Mouse (Mus musculus) forebrain, postnatal 0 days (tissue): ENCODE data around the gene Rnf126. TPM values are rescaled to one million over a fixed set of nuclear protein-coding genes. Genes with fewer than 3 reads are reported as not detected.

Source experiments
- ATAC-seq: fragments of 200-750 bp; cut with Nextera tagmentation; 2 replicates; pipeline ENCODE4 v1.8.0; 2017; ENCODE audit warnings: mild to moderate bottlenecking, moderate library complexity
- DNase-seq: peaks from one replicate; pipeline ENCODE4 v3.0.0-alpha.2; 2015
- H3K27ac ChIP-seq: fragments of 300-500 bp; sonication (generic); 2 replicates; pipeline ENCODE4 v1.5.1; 2014; ENCODE audit warnings: low read depth, mild to moderate bottlenecking, antibody characterized with exemption, low read length, moderate library complexity, mixed read lengths
- H3K27me3 ChIP-seq: fragments of 300-500 bp; sonication (generic); 2 replicates; pipeline ENCODE4 v1.6.1; 2014; ENCODE audit warnings: mild to moderate bottlenecking, low read length, mixed read lengths; ENCODE audit not compliant: insufficient read depth
- H3K36me3 ChIP-seq: fragments of 300-500 bp; sonication (generic); 2 replicates; pipeline ENCODE4 v1.6.1; 2014; ENCODE audit warnings: mild to moderate bottlenecking, moderate library complexity; ENCODE audit not compliant: insufficient read depth
- H3K4me1 ChIP-seq: fragments of 300-500 bp; sonication (generic); 2 replicates; pipeline ENCODE4 v1.6.1; 2014; ENCODE audit warnings: antibody characterized with exemption; ENCODE audit not compliant: insufficient read depth
- H3K4me2 ChIP-seq: fragments of 300-500 bp; sonication (generic); 2 replicates; pipeline ENCODE4 v1.6.1; 2014; ENCODE audit warnings: low read depth, mild to moderate bottlenecking, moderate library complexity
- H3K4me3 ChIP-seq: fragments of 300-500 bp; sonication (generic); 2 replicates; pipeline ENCODE4 v1.5.1; 2014; ENCODE audit warnings: low read depth, low read length, mixed read lengths
- H3K9ac ChIP-seq: fragments of 300-500 bp; sonication (generic); 2 replicates; pipeline ENCODE4 v1.6.1; 2014; ENCODE audit warnings: mild to moderate bottlenecking
- H3K9me3 ChIP-seq: fragments of 300-500 bp; sonication (generic); 2 replicates; pipeline ENCODE4 v1.6.1; 2016; ENCODE audit warnings: low read length
- CTCF ChIP-seq: sonication (generic); IDR thresholded peaks from 2 replicates; pipeline ENCODE4 v1.5.1; 2016; ENCODE audit warnings: antibody characterized with exemption, control low read depth, low read depth
- WGBS: fragments of 180-500 bp; shearing (Covaris S2); extraction: QIAGEN DNeasy Blood & Tissue Kit; methylation state at CpG from one replicate; pipeline ENCODE4 v1.1.7; 2014; 5-methylcytosine and 5-hydroxymethylcytosine counted together
- polyA plus RNA-seq: library from polyadenylated mRNA; unstranded; fragments of >200 nt; fragmentation: Nextera tagmentation; extraction: Ambion mirVana; gene quantifications from 2 replicates; pipeline ENCODE4 v1.2.1, GENCODE M21; 2015
- total RNA-seq: library from RNA; depleted of rRNA; stranded (reverse); fragments of >200 nt; gene quantifications from 2 replicates; pipeline ENCODE4 v1.2.3, GENCODE M21; 2014; rRNA removed

The Rnf126 gene
- total and polyA plus RNA-seq, 2 experiments from 2014 or later: 88.3 to 131 TPM

GRCm38 (mm10) chr10:79712499-79713126 lies 54.1 kb downstream of the Rnf126 start:
- Histone ChIP-seq H3K9ac (no peak overlapping the region), H3K36me3 (peaks cover 33% of the 10 kb centered on the region), H3K4me1 (peaks cover 7% of the 10 kb centered on the region), H3K9me3 (no peaks in the 10 kb centered on the region), H3K27ac (no peak overlapping the region), H3K27me3 (peaks cover 12% of the 10 kb centered on the region), H3K4me3 (no peak overlapping the region), H3K4me2 (no peak overlapping the region)
- peak; percentile 79 for TF ChIP-seq CTCF
- ATAC-seq (peak; percentile 54), DNase-seq (peak; percentile 84)
- 20% methylated on average over 4 of the region's 6 CpGs for WGBS

GRCm38 (mm10) chr10:79712029-79712428 lies 54.7 kb downstream of the Rnf126 start:
- H3K4me3 ChIP-seq: no peak overlapping the region
- WGBS: 80% methylated on average over 1 of the region's 1 CpGs
- ATAC-seq (no peak), DNase-seq (no peak)
- no peak overlapping the region for H3K27ac ChIP-seq
- peaks cover 5% of the 10 kb centered on the region; the same call in 1 of the 2 replicates for H3K4me1 ChIP-seq
- no peaks in the 10 kb centered on the region for H3K9me3 ChIP-seq
- no peak overlapping the region for H3K9ac ChIP-seq
- peaks cover 12% of the 10 kb centered on the region for H3K27me3 ChIP-seq
- peaks cover 33% of the 10 kb centered on the region for H3K36me3 ChIP-seq
- peak; percentile 40 for TF ChIP-seq CTCF
- no peak overlapping the region for H3K4me2 ChIP-seq

- no peaks in the 10 kb centered on the region for H3K9me3 ChIP-seq
- H3K4me3 ChIP-seq: no peak overlapping the region
- H3K27ac ChIP-seq: no peak overlapping the region
- H3K4me1 ChIP-seq: peaks cover 14% of the 10 kb centered on the region; the same call in 1 of the 2 replicates
- TF ChIP-seq CTCF: no peak
- no peak overlapping the region for H3K4me2 ChIP-seq
- DNase-seq (no peak), ATAC-seq (no peak)
- H3K9ac ChIP-seq: no peak overlapping the region
- H3K36me3 ChIP-seq: peaks cover 33% of the 10 kb centered on the region
- 86% methylated on average over 7 of the region's 7 CpGs for WGBS
- H3K27me3 ChIP-seq: no peaks in the 10 kb centered on the region
These were observed 57.4 kb downstream of the Rnf126 start for GRCm38 (mm10) chr10:79709307-79709706.

- H3K4me2 ChIP-seq: no peak overlapping the region
These were observed 58.1 kb downstream of the Rnf126 start for GRCm38 (mm10) chr10:79708668-79709067.

More at GRCm38 (mm10) chr10:79708668-79709067, 58.1 kb downstream of the Rnf126 start:
- no peaks in the 10 kb centered on the region for H3K9me3 ChIP-seq
- no peak overlapping the region for H3K9ac ChIP-seq
- H3K4me3 ChIP-seq: no peak overlapping the region
- TF ChIP-seq CTCF: no peak
- H3K27me3 ChIP-seq: no peaks in the 10 kb centered on the region
- 88% methylated on average over 21 of the region's 21 CpGs for WGBS
- ATAC-seq: no peak
- DNase-seq: no peak
- peaks cover 33% of the 10 kb centered on the region for H3K36me3 ChIP-seq
- peaks cover 14% of the 10 kb centered on the region; the same call in 1 of the 2 replicates for H3K4me1 ChIP-seq
- no peak overlapping the region for H3K27ac ChIP-seq

Other genes starting within 250 kb of the Rnf126 start
Only the 30 nearest of the 34 such genes appear.
- gene Mier2, start 211.8 kb downstream of the Rnf126 start, total RNA-seq: 70.0 and 73.0 TPM in 2 replicates
- gene Mier2, start 211.8 kb downstream of the Rnf126 start, polyA plus RNA-seq: 37.5 and 38.6 TPM in 2 replicates
- not detected in 2 replicates for gene Theg, start 179.6 kb downstream of the Rnf126 start, total RNA-seq
- not detected in 2 replicates for gene Theg, start 179.6 kb downstream of the Rnf126 start, polyA plus RNA-seq
- 22.2 and 26.7 TPM in 2 replicates for gene C2cd4c, start 152.9 kb downstream of the Rnf126 start, total RNA-seq
- 0.65 and 0.69 TPM in 2 replicates for gene C2cd4c, start 152.9 kb downstream of the Rnf126 start, polyA plus RNA-seq
- gene Shc2, start 129.0 kb downstream of the Rnf126 start, total RNA-seq: 45.3 and 54.7 TPM in 2 replicates
- gene Shc2, start 129.0 kb downstream of the Rnf126 start, polyA plus RNA-seq: 11.3 and 16.9 TPM in 2 replicates
- 0.38 and 0.52 TPM in 2 replicates for gene Odf3l2, start 121.2 kb downstream of the Rnf126 start, total RNA-seq
- gene Odf3l2, start 121.2 kb downstream of the Rnf126 start, polyA plus RNA-seq: 0.44 and 0.81 TPM in 2 replicates
- 0.38 and 0.95 TPM in 2 replicates for gene Madcam1, start 102.4 kb downstream of the Rnf126 start, total RNA-seq
- 0.67 and 0.70 TPM in 2 replicates for gene Madcam1, start 102.4 kb downstream of the Rnf126 start, polyA plus RNA-seq
- gene Tpgs1, start 97.6 kb downstream of the Rnf126 start, total RNA-seq: 64.2 and 91.5 TPM in 2 replicates
- gene Tpgs1, start 97.6 kb downstream of the Rnf126 start, polyA plus RNA-seq: 128 and 148 TPM in 2 replicates
- gene Cdc34, start 84.8 kb downstream of the Rnf126 start, total RNA-seq: 61.9 and 69.9 TPM in 2 replicates
- 67.9 and 76.5 TPM in 2 replicates for gene Cdc34, start 84.8 kb downstream of the Rnf126 start, polyA plus RNA-seq
- 2.5 and 3.3 TPM in 2 replicates for gene Gzmm, start 77.9 kb downstream of the Rnf126 start, total RNA-seq
- 1.1 and 1.3 TPM in 2 replicates for gene Gzmm, start 77.9 kb downstream of the Rnf126 start, polyA plus RNA-seq
- 960 and 1,112 TPM in 2 replicates for gene Bsg, start 62.5 kb downstream of the Rnf126 start, total RNA-seq
- 1,015 and 1,046 TPM in 2 replicates for gene Bsg, start 62.5 kb downstream of the Rnf126 start, polyA plus RNA-seq
- 28.0 and 34.5 TPM in 2 replicates for gene Hcn2, start 50.3 kb downstream of the Rnf126 start, total RNA-seq
- gene Hcn2, start 50.3 kb downstream of the Rnf126 start, polyA plus RNA-seq: 3.6 and 4.7 TPM in 2 replicates
- 27.8 and 34.9 TPM in 2 replicates for gene Polrmt, start 20.4 kb downstream of the Rnf126 start, total RNA-seq
- gene Polrmt, start 20.4 kb downstream of the Rnf126 start, polyA plus RNA-seq: 27.3 and 30.2 TPM in 2 replicates
- gene Fgf22, start 11.9 kb downstream of the Rnf126 start, total RNA-seq: 0.62 and 1.0 TPM in 2 replicates
- gene Fgf22, start 11.9 kb downstream of the Rnf126 start, polyA plus RNA-seq: 0.99 and 1.7 TPM in 2 replicates
- gene Fstl3, start 10.3 kb upstream of the Rnf126 start, total RNA-seq: 2.1 and 4.5 TPM in 2 replicates
- gene Fstl3, start 10.3 kb upstream of the Rnf126 start, polyA plus RNA-seq: 1.7 and 2.8 TPM in 2 replicates
- gene Prss57, start 24.0 kb upstream of the Rnf126 start, total RNA-seq: 0.31 TPM in 1 of 2 replicates, not detected in the other
- gene Prss57, start 24.0 kb upstream of the Rnf126 start, polyA plus RNA-seq: 0.35 and 0.67 TPM in 2 replicates
- 154 and 178 TPM in 2 replicates for gene Palm, start 26.6 kb upstream of the Rnf126 start, total RNA-seq
- 351 and 365 TPM in 2 replicates for gene Palm, start 26.6 kb upstream of the Rnf126 start, polyA plus RNA-seq
- 0.24 and 0.77 TPM in 2 replicates for gene Misp, start 54.0 kb upstream of the Rnf126 start, total RNA-seq
- 0.09 and 0.41 TPM in 2 replicates for gene Misp, start 54.0 kb upstream of the Rnf126 start, polyA plus RNA-seq
- 92.9 and 97.3 TPM in 2 replicates for gene Ptbp1, start 87.5 kb upstream of the Rnf126 start, total RNA-seq
- gene Ptbp1, start 87.5 kb upstream of the Rnf126 start, polyA plus RNA-seq: 53.7 and 55.7 TPM in 2 replicates
- gene Prtn3, start 107.5 kb upstream of the Rnf126 start, total RNA-seq: 4.9 and 7.8 TPM in 2 replicates
- gene Prtn3, start 107.5 kb upstream of the Rnf126 start, polyA plus RNA-seq: 14.9 and 15.4 TPM in 2 replicates
- 427 and 473 TPM in 2 replicates for gene Plppr3, start 107.7 kb upstream of the Rnf126 start, total RNA-seq
- gene Plppr3, start 107.7 kb upstream of the Rnf126 start, polyA plus RNA-seq: 309 and 328 TPM in 2 replicates
- gene Elane, start 119.3 kb upstream of the Rnf126 start, total RNA-seq: not detected in 2 replicates
- 0.15 TPM in 1 of 2 replicates, not detected in the other for gene Elane, start 119.3 kb upstream of the Rnf126 start, polyA plus RNA-seq
- gene Cfd, start 123.9 kb upstream of the Rnf126 start, total RNA-seq: not detected in 2 replicates
- gene Cfd, start 123.9 kb upstream of the Rnf126 start, polyA plus RNA-seq: not detected in 2 replicates
- 47.0 and 60.9 TPM in 2 replicates for gene Med16, start 142.0 kb upstream of the Rnf126 start, total RNA-seq
- 46.1 and 56.0 TPM in 2 replicates for gene Med16, start 142.0 kb upstream of the Rnf126 start, polyA plus RNA-seq
- gene Gm26602, start 143.9 kb upstream of the Rnf126 start, total RNA-seq: not detected in 2 replicates
- 34.4 and 39.2 TPM in 2 replicates for gene Gm26602, start 143.9 kb upstream of the Rnf126 start, polyA plus RNA-seq
- 4.2 and 5.4 TPM in 2 replicates for gene Kiss1r, start 150.0 kb upstream of the Rnf126 start, total RNA-seq
- 3.4 and 3.6 TPM in 2 replicates for gene Kiss1r, start 150.0 kb upstream of the Rnf126 start, polyA plus RNA-seq
- 117 and 129 TPM in 2 replicates for gene R3hdm4, start 154.3 kb upstream of the Rnf126 start, total RNA-seq
- gene R3hdm4, start 154.3 kb upstream of the Rnf126 start, polyA plus RNA-seq: 282 and 333 TPM in 2 replicates
- 7.1 and 7.9 TPM in 2 replicates for gene Arid3a, start 160.1 kb upstream of the Rnf126 start, total RNA-seq
- 1.0 and 2.1 TPM in 2 replicates for gene Arid3a, start 160.1 kb upstream of the Rnf126 start, polyA plus RNA-seq
- 58.2 and 84.6 TPM in 2 replicates for gene Wdr18, start 193.2 kb upstream of the Rnf126 start, total RNA-seq
- gene Wdr18, start 193.2 kb upstream of the Rnf126 start, polyA plus RNA-seq: 91.9 and 107 TPM in 2 replicates
- 0.14 and 0.15 TPM in 2 replicates for gene Grin3b, start 203.8 kb upstream of the Rnf126 start, total RNA-seq
- 0.09 and 0.18 TPM in 2 replicates for gene Grin3b, start 203.8 kb upstream of the Rnf126 start, polyA plus RNA-seq
- 109 and 129 TPM in 2 replicates for gene Tmem259, start 217.4 kb upstream of the Rnf126 start, total RNA-seq
- 25.6 and 26.5 TPM in 2 replicates for gene Tmem259, start 217.4 kb upstream of the Rnf126 start, polyA plus RNA-seq